Mouse (Mus musculus): Measurements from ENCODE around the gene Atp2b2. TPM values are rescaled to one million over a fixed set of nuclear protein-coding genes. Genes with fewer than 3 reads are reported as not detected.

The Atp2b2 gene
- polyA plus RNA-seq, 1 experiment from 2014 or later = 1.2 TPM

DNA sequence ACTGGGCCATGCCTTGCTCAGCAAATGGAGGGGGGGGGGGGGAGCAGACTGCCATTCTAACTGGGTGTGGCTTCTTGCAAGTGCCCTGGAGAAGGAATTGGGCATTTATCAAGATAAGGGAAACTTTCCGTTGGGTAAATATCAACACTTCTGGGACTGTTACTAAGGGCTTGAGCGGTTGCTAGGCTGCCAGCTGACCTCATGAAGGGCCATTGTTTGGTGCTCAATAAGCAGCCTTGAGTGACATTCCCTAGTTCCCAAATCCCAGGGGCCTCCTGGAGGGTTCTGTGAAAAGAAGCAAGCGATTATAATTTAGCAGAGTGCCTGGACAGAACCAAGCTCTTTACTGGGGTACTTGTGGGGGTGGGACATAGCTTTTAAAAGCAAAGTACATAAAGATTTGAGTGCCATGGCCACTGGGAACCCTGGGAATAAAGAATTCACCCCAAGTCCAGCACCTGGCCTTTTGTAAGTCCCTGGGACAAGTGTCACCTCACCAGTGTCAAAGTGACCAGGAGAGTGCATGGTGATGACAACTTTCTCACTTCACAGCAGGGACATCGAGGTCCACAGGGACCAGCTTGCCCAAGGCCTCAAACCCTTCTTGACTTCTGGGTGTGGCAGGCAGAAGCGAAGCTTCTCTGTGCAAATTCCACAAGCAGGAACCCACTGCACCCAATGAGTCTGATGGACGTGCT is 105.5 kb downstream of the Atp2b2 start:
- no peak overlapping the region for H3K4me3 ChIP-seq (replicated peaks)
- H3K4me2 ChIP-seq = no peak overlapping the region
- 40% methylated on average over 6 of the region's 6 CpGs for WGBS
- ATAC-seq (ENCODE audit: insufficient read depth, low FRiP score, low read depth) = peak; percentile 56; the same call in 1 of the 2 replicates
- no peak overlapping the region for H3K27ac ChIP-seq
- no peaks in the 10 kb centered on the region for H3K36me3 ChIP-seq
- no peaks in the 10 kb centered on the region for H3K9me3 ChIP-seq
- no peak overlapping the region for H3K9ac ChIP-seq
- H3K27me3 ChIP-seq (replicated peaks) = no peaks in the 10 kb centered on the region
- no peaks in the 10 kb centered on the region for H3K4me1 ChIP-seq

DNA sequence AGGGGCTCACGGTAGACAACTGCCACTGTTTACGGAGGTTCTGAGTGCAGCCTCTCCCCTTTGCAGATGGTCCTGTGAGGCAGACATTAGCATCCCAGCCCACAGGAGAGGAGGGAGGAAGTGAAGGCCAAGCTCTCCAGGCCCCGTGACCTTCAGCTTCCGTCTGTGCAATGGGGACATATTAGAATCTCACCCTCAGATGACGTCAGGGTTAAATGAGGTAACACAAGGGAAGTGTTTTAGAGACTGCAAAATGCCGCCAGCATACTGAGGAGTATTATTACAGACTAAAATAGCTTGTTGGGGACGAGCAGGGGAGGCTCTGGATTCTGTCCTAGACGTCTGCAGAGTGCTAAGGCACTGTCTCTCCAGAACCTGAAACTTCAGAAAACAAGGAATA is 106.3 kb downstream of the Atp2b2 start:
- Histone ChIP-seq H3K27ac (no peak overlapping the region), H3K4me1 (no peaks in the 10 kb centered on the region), H3K9ac (no peak overlapping the region), H3K9me3 (no peaks in the 10 kb centered on the region), H3K36me3 (no peaks in the 10 kb centered on the region), H3K4me3 (replicated peaks) (no peak overlapping the region), H3K27me3 (replicated peaks) (no peaks in the 10 kb centered on the region), H3K4me2 (no peak overlapping the region)
- 56% methylated on average over 8 of the region's 8 CpGs for WGBS
- no peak for ATAC-seq (ENCODE audit: insufficient read depth, low FRiP score, low read depth)

DNA sequence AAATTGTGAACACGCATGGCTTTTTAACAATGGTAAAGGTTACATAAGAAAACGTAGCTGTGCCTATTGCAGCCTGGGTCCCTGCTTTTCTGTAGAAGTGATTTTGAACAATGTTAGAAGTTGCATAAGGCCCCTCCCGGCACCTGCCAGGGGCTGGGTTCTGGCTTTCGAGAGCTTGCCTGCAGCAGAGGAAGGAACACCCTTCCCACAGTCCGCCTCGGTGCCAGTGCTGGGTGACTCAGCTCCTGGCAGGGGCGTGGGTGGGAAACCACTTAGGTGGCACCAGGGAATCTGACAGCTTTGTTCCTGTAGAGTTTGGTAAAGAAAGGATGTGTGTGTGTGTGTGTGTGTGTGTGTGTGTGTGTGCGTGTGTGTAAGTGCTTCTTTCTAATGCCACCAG is 107.7 kb downstream of the Atp2b2 start:
- no peak for ATAC-seq (ENCODE audit: insufficient read depth, low FRiP score, low read depth)
- H3K9ac ChIP-seq = no peak overlapping the region
- H3K27me3 ChIP-seq (replicated peaks) = no peaks in the 10 kb centered on the region
- no peaks in the 10 kb centered on the region for H3K36me3 ChIP-seq
- H3K27ac ChIP-seq = no peak overlapping the region
- no peaks in the 10 kb centered on the region for H3K4me1 ChIP-seq
- no peak overlapping the region for H3K4me3 ChIP-seq (replicated peaks)
- WGBS = 68% methylated on average over 8 of the region's 8 CpGs
- H3K9me3 ChIP-seq = no peaks in the 10 kb centered on the region
- no peak overlapping the region for H3K4me2 ChIP-seq

- ATAC-seq (ENCODE audit: insufficient read depth, low FRiP score, low read depth) = no peak
- Histone ChIP-seq H3K4me2 (no peak overlapping the region), H3K27me3 (replicated peaks) (no peaks in the 10 kb centered on the region), H3K4me3 (replicated peaks) (no peak overlapping the region), H3K9ac (no peak overlapping the region), H3K27ac (no peak overlapping the region), H3K36me3 (no peaks in the 10 kb centered on the region), H3K9me3 (no peaks in the 10 kb centered on the region), H3K4me1 (no peaks in the 10 kb centered on the region)
- 71% methylated on average over 14 of the region's 14 CpGs for WGBS
Observed at GRCm38 (mm10) chr6:113933261-113934151, 108.9 kb downstream of the Atp2b2 start.

- ATAC-seq (ENCODE audit: insufficient read depth, low FRiP score, low read depth) = no peak
- Histone ChIP-seq H3K27me3 (replicated peaks) (no peaks in the 10 kb centered on the region), H3K4me3 (replicated peaks) (no peak overlapping the region), H3K36me3 (no peaks in the 10 kb centered on the region), H3K4me1 (no peaks in the 10 kb centered on the region), H3K9ac (no peak overlapping the region), H3K4me2 (no peak overlapping the region), H3K9me3 (no peaks in the 10 kb centered on the region), H3K27ac (no peak overlapping the region)
- WGBS = 79% methylated on average over 8 of the region's 8 CpGs
Observed at GRCm38 (mm10) chr6:113929191-113929875, 113.1 kb downstream of the Atp2b2 start.

- 78% methylated on average over 4 of the region's 4 CpGs for WGBS
- Histone ChIP-seq H3K4me1 (no peaks in the 10 kb centered on the region), H3K36me3 (no peaks in the 10 kb centered on the region), H3K9me3 (no peaks in the 10 kb centered on the region), H3K4me3 (replicated peaks) (no peak overlapping the region), H3K27me3 (replicated peaks) (no peaks in the 10 kb centered on the region), H3K9ac (no peak overlapping the region), H3K4me2 (no peak overlapping the region), H3K27ac (no peak overlapping the region)
- ATAC-seq (ENCODE audit: insufficient read depth, low FRiP score, low read depth) = no peak
Observed at GRCm38 (mm10) chr6:113923249-113923648, 119.2 kb downstream of the Atp2b2 start.

GRCm38 (mm10) chr6:113920466-113920865 is 121.9 kb downstream of the Atp2b2 start:
- no peak overlapping the region for H3K27ac ChIP-seq

GRCm38 (mm10) chr6:113912753-113913152 is 129.7 kb downstream of the Atp2b2 start:
- no peak overlapping the region for H3K27ac ChIP-seq
- H3K4me3 ChIP-seq (replicated peaks) = no peak overlapping the region
- no peaks in the 10 kb centered on the region for H3K36me3 ChIP-seq
- H3K9ac ChIP-seq = no peak overlapping the region
- no peak for ATAC-seq (ENCODE audit: insufficient read depth, low FRiP score, low read depth)
- no peaks in the 10 kb centered on the region for H3K4me1 ChIP-seq
- no peaks in the 10 kb centered on the region for H3K9me3 ChIP-seq
- no peak overlapping the region for H3K4me2 ChIP-seq
- 73% methylated on average over 3 of the region's 3 CpGs for WGBS
- no peaks in the 10 kb centered on the region for H3K27me3 ChIP-seq (replicated peaks)

More at GRCm38 (mm10) chr6:113920466-113920865, 121.9 kb downstream of the Atp2b2 start:
- no peak for ATAC-seq (ENCODE audit: insufficient read depth, low FRiP score, low read depth)
- H3K4me1 ChIP-seq = no peaks in the 10 kb centered on the region
- no peak overlapping the region for H3K4me3 ChIP-seq (replicated peaks)
- no peaks in the 10 kb centered on the region for H3K36me3 ChIP-seq
- no peak overlapping the region for H3K4me2 ChIP-seq
- no peaks in the 10 kb centered on the region for H3K27me3 ChIP-seq (replicated peaks)
- WGBS = 73% methylated on average over 5 of the region's 5 CpGs
- H3K9me3 ChIP-seq = no peaks in the 10 kb centered on the region
- H3K9ac ChIP-seq = no peak overlapping the region

- H3K9ac ChIP-seq = no peak overlapping the region
- H3K4me3 ChIP-seq (replicated peaks) = no peak overlapping the region
- H3K27ac ChIP-seq = no peak overlapping the region
- H3K4me2 ChIP-seq = no peak overlapping the region
- WGBS = 80% methylated on average over 16 of the region's 16 CpGs
- no peaks in the 10 kb centered on the region for H3K27me3 ChIP-seq (replicated peaks)
- H3K9me3 ChIP-seq = no peaks in the 10 kb centered on the region
- no peaks in the 10 kb centered on the region for H3K4me1 ChIP-seq
- no peak for ATAC-seq (ENCODE audit: insufficient read depth, low FRiP score, low read depth)
- no peaks in the 10 kb centered on the region for H3K36me3 ChIP-seq
Observed at GRCm38 (mm10) chr6:113911094-113911493, 131.3 kb downstream of the Atp2b2 start.

- 84% methylated on average over 3 of the region's 3 CpGs for WGBS
- ATAC-seq (ENCODE audit: insufficient read depth, low FRiP score, low read depth) = no peak
- no peak overlapping the region for H3K4me3 ChIP-seq (replicated peaks)
Observed at GRCm38 (mm10) chr6:113910411-113911055, 131.9 kb downstream of the Atp2b2 start.

GRCm38 (mm10) chr6:113909836-113910235 is 132.6 kb downstream of the Atp2b2 start:
- Histone ChIP-seq H3K36me3 (no peaks in the 10 kb centered on the region), H3K4me3 (replicated peaks) (no peak overlapping the region), H3K27me3 (replicated peaks) (no peaks in the 10 kb centered on the region), H3K9me3 (no peaks in the 10 kb centered on the region), H3K4me1 (no peaks in the 10 kb centered on the region), H3K9ac (no peak overlapping the region), H3K27ac (no peak overlapping the region), H3K4me2 (no peak overlapping the region)
- 84% methylated on average over 5 of the region's 5 CpGs for WGBS
- no peak for ATAC-seq (ENCODE audit: insufficient read depth, low FRiP score, low read depth)

More at GRCm38 (mm10) chr6:113910411-113911055, 131.9 kb downstream of the Atp2b2 start:
- Histone ChIP-seq H3K9ac (no peak overlapping the region), H3K27me3 (replicated peaks) (no peaks in the 10 kb centered on the region), H3K4me1 (no peaks in the 10 kb centered on the region), H3K27ac (no peak overlapping the region), H3K36me3 (no peaks in the 10 kb centered on the region), H3K4me2 (no peak overlapping the region), H3K9me3 (no peaks in the 10 kb centered on the region)
